Mouse (Mus musculus) left cerebral cortex, postnatal 4 days (tissue): ENCODE measurements around the gene Il12a. TPM values are rescaled to one million over a fixed set of nuclear protein-coding genes. Genes with fewer than 3 reads are reported as not detected.

ENCODE experiments used
- DNase-seq: peaks from one replicate; pipeline ENCODE4 v3.0.0-alpha.2; 2022
- intact Hi-C: fragments of 180-260 bp; cut with DNase I; formaldehyde crosslinking; loops from one replicate; pipeline ENCODE4 v1.15.1; 2025
- total RNA-seq, 2 experiments: library from RNA; stranded (reverse); gene quantifications; 2 replicates each; pipeline ENCODE4 v1.2.3; 2021

Gene Il12a
- total RNA-seq = not detected

GRCm38 (mm10) chr3:68690344-68690743 lies at the start of gene Il12a:
Il12a (plus strand) TSS chr3:68690644.
- no peak for DNase-seq
- intact Hi-C loops = no loop called here

DNA sequence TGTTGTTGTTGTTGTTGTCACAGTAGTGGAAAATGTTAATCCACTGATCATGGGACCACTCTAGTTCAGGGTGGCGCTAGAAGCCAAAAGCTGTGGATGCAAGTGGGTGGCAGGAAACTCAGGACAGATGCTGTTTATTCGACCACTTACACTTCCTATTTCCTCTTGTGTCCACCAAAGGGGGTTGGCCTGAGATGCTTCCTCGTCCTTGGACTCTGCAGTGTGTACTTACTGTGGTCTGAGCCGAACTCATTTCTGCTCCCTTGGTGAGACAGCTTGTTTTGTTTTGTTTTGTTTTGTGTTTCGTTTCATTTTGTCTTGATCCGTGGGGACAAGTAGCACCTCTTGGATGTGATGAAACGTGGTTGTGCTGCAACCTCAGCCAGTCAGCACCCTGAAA lies 47.5 kb upstream of the Il12a start:
- intact Hi-C loops = no loop called here
- no peak for DNase-seq

DNA sequence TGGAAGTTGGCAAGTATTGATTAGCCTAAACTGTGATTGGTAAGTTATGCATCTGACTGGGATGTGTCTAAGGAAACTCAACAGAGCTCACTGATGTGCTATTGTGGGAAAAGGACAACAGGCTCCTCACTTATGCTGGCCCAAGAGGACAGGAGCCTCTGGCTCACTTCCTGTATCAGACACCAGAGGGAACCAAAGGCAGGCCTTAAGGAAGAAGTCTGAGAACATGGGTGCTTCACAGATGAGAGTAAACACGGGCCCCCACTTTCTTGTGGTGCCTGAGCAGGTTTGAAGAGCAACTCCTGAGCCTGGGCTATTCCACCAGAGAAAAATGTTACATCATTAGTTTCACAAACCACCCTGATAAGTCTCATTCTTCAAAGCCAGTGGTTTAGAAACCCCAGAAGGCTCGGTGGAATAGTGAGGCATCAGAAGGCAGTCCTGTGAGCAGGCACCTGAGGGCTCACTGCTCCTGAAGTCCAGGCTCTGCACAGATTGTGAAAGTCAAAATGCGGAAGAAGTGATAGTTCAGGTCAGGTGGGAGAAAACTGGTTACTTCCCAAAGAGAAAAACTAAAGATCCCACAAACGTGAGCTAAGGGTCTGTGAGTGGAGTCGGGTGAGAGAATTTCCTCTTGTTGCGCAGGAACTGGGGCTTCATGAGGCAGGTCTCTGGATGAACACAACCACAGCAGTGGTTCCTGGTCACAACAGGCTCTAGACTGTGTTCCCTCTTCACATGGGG lies 43.9 kb upstream of the Il12a start:
- intact Hi-C loops = no loop called here
- no peak for DNase-seq

DNA sequence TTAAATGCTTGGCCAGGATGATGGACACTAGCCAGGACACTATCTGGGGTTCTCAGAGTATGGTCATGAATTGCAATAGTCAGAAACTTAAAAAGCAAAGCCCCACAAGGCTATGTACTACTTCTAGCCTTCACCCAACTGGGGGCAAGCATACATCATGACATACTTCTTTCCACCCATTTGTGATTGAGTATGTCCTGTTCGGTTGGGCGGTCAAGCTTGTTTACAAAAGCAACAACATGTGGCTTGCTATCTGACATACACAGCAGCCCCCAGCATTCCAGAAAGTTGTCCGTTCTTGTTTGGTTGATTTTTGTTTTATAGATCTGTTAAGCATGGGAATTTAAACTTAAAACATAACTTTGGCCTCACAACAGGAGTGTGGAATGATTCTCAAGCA lies 43.2 kb upstream of the Il12a start:
- intact Hi-C loops = no loop called here

DNA sequence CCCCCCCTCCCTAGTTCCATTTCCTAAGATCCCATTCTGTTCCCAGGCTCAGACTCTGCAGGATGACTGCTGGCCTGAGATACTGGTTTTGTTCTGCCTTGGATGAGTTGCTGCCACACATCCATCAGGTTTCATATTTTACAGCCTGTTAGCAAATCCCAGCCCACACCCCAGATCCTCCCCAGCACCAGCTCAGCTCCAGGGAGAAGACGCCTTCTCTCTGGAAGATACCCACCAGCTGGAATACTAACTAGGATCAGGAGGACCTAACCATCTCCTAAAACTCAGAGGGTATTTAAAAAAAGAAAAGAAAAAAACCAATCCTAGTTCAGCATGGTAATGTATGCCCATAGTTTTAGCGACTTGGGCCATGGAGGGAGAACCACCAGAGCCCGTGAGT lies 40.2 kb upstream of the Il12a start:
- DNase-seq = no peak
- intact Hi-C loops = no loop called here

More for the DNA sequence above, 43.2 kb upstream of the Il12a start:
- DNase-seq = no peak

- DNase-seq = no peak
- intact Hi-C loops = no loop called here
Measured at GRCm38 (mm10) chr3:68656607-68657352, 33.7 kb upstream of the Il12a start.

DNA sequence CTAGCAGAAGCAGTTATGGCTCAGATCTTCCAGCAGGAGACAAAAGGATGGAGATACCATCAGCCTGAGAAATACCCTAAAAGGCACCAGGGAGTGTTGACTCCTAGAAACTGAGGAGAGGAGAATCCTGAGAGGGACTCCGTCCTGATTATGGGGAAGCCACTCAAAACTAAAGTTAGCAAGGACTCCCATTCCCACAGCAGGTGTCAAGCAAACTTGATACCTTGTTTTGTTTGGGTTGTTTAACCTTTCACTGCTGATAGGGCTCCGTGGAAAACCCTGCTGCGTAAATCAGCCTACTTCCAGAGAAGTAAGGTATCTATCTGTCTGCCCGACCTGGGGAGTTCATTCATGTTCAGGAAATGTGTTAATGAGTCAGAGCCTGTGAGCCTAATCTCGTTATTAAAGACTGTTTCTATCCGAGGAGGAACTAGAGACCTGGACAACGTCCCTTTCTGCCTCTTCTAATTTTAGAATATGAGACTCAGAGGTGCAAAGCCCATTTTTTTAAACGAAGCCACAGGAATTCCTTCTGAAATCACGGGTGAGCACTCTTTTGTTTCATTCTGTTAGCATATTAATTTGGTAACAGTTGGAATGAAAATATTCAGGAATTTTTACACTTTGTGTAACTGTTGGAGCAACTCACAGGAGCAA lies 32.7 kb upstream of the Il12a start:
- intact Hi-C loops = no loop called here
- no peak for DNase-seq

DNA sequence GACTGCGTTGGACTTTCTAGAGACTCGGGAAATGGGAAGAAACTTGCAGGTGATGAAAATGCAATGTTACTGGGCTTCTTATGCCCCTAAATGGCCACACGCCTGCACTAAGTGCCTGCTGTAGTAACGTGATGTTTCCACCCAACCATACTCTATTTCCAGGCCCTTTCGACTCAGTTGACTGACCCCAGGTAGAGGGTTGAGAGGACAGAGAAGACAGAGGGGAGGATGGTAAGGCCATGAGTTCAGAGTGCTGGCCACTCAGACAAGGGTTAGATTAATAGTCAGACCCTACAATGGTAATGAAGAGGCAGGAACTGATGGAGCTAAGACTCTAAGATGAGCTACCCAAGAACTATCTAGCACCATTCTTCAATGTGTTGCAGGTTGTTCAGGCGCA lies 30.4 kb upstream of the Il12a start:
- DNase-seq = no peak
- intact Hi-C loops = no loop called here

- DNase-seq = peak; percentile 10
- intact Hi-C loops = no loop called here
Measured at GRCm38 (mm10) chr3:68660538-68660937, 29.9 kb upstream of the Il12a start.

DNA sequence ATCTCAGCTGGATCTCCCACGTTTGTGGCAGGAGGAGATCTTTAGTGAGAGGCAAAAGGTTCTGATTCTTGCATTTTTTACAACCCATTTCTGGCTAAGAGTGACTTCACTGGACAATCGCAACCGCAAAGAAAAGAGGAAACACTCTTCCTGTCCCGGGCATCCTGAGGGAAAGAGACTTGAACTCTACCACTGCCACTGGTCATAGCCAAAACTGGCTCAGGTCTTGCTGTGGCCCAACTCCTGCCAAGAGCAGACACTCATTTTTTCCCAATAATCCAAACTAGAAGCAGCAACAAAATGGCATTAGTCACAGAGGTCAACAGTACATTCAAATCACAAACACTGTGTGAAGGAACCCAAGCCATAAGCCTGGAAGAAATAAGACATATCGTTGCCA lies 28.1 kb upstream of the Il12a start:
- intact Hi-C loops = no loop called here

GRCm38 (mm10) chr3:68664337-68664736 lies 26.1 kb upstream of the Il12a start:
- DNase-seq = no peak
- intact Hi-C loops = no loop called here

More for the DNA sequence above, 28.1 kb upstream of the Il12a start:
- DNase-seq = no peak

- DNase-seq = no peak
- intact Hi-C loops = no loop called here
Measured at GRCm38 (mm10) chr3:68666377-68666776, 24.1 kb upstream of the Il12a start.

- DNase-seq = no peak
- intact Hi-C loops = no loop called here
Measured at GRCm38 (mm10) chr3:68667852-68668251, 22.6 kb upstream of the Il12a start.

- DNase-seq = no peak
- intact Hi-C loops = no loop called here
Measured at GRCm38 (mm10) chr3:68669418-68669974, 20.9 kb upstream of the Il12a start.

GRCm38 (mm10) chr3:68674721-68675120 lies 15.7 kb upstream of the Il12a start:
- intact Hi-C loops = no loop called here

GRCm38 (mm10) chr3:68675216-68675835 lies 15.1 kb upstream of the Il12a start:
- intact Hi-C loops = no loop called here
- DNase-seq = no peak

More at GRCm38 (mm10) chr3:68674721-68675120, 15.7 kb upstream of the Il12a start:
- DNase-seq = no peak

DNA sequence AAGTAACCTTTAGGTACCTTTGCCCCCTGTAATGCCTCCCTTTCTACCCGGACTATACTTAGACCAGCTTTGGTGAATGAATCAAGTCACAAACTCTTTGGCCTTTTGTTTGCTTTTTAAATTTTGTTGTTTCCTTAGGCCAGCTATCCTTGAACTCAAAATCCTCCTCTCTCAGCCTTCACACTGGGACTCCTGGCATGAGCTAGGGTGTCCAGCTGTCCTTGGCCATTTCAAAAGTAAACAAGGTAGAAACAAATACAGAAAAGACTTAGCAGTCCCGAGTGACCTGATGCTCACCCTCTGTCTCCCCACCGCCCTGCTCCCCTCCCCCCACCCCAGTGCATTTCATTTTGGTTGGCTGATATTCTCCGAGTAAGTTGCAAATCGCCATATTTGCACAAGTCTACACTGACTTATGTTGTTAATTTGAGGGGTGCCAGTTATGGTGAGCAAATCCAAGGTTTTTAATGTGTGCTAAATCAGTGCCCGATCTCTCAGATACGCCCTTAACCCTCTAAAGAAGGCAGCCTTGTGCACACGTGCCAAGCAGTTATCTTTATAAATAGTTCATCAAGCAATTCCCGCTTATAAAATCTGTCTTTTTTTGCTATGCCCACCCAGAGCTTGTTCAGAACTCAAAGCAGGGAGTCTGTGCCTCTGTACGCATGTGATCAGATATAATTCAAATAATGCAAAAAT lies 14.3 kb upstream of the Il12a start:
- intact Hi-C loops = no loop called here
- DNase-seq = no peak

DNA sequence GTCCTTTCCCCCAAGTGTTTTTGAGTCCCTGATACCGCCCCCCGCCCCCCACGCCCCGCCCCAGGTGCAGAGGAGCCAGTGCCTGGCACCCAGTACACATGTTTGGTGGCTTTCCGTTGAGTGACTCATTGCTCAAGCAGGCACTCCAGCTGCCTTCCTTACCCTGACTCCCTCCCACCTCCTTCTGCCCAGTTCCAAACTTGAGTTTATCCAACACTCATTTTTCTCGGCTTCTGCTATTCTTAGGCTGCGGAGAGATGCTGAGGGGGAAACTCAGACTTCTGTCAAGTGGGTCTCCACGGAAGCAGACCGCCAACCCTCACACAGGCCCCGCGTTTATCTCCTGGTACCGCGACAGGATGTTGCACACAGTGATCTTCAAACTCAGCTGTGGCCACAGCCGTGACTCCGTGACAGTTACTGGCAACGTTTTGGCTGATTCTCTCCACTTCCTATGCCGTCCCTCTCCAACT lies 13.6 kb upstream of the Il12a start:
- DNase-seq = peak; percentile 42
- intact Hi-C loops = no loop called here

GRCm38 (mm10) chr3:68678805-68679585 lies 11.4 kb upstream of the Il12a start:
- intact Hi-C loops = no loop called here
- no peak for DNase-seq
